Mouse (Mus musculus): ENCODE measurements at regions not wholly inside any gene's neighbourhood (a gene's known extent, or its start where the extent isn't known, plus 50 kb on each side); places are given as distances from the start of the nearest gene placed in this dataset.

DNA sequence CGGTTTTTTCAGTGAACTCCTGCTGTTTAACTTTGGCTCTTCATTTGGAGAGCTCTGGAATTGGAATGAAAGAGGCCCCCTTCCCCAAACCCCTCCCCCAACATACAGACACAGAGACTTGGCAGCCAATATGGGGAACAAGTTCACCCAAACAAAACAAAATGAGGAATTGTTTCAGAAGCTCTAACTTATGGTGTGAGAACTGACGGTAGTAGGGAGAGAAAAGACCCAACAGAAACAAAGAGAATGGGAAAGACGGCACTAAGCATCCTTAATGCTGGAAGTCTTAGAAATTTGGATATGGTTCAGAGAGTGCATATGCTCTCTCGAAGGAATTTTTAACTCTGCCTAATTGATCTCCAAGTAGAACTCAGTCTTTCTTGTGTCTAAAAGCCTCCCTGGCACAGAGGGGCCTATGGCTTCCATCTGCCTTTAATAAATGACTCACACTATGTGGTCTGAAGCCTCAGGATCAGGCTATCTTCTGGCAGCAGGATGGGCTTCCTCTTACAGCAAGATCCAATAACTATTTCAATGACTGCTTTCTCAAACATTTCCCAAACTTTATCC lies 438.2 kb upstream of the Map3k7 start:
- DNase-seq, result no peak

DNA sequence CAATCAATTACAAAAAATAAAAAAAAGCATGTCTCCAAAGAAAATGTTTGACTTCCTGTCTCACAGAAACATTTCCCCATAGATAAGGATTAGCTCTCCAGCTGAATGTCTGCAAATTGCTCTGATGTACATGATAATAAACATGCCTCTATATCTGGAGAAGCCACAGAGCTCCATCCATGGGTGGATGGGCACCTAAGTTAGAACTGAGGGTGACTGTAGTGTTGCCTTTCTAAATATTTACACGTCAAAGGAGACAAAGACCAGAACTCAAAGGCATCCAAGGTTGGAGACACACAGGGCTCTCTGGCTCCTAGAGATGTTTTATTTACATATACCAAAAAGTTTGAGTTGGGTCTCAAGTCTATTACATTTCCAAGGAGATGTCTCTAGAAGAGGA lies 427.1 kb upstream of the Map3k7 start:
- DNase-seq, result no peak

DNA sequence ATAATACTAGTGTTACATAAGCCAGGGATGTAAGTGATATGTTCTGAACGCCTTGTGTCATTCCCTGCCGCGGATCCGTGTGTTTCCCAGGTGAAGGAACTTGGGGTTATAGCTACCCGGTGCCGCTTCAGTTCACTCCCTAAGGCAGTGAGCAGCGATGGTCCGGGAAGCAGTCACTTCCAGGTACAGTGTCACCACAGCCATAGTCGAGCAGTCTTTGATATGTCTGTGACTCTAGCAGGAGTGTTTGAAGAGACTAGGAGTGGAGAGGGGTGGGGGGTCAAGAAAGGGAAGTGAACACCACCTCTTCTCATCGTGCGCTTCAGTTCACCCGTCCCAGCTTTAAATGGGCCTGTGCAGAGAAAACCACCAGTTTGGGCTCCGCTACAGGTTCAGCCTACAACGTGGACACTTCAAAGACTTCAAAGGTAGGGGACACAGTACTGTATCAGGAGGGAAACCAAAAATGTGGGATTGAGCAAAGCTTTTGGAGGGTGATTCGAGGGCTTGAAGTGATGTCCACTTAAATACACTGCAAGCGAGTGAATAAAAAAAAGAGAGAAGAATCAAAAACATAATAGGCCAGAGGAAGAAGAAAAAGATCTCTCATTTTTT lies 410.0 kb upstream of the Map3k7 start:
- no peak for DNase-seq

DNA sequence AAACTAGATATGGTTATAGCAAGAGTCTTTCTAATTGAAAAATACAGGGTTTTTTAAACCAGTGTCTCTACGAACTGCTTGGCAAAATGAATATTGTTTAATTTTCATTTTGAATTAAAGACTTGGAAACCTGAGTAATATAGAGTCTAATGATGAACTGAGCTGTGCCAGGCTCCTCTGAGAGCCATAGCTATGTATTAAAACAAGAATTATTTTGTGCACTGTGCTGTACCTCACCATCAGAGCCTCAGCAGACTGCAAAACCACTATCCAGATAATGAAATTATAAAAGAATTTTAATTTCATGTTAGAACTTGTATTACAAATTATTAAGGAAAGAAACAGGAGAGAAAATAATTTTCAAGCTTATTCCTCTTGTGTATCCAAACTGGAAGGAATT lies 408.8 kb upstream of the Map3k7 start:
- DNase-seq, result no peak

DNA sequence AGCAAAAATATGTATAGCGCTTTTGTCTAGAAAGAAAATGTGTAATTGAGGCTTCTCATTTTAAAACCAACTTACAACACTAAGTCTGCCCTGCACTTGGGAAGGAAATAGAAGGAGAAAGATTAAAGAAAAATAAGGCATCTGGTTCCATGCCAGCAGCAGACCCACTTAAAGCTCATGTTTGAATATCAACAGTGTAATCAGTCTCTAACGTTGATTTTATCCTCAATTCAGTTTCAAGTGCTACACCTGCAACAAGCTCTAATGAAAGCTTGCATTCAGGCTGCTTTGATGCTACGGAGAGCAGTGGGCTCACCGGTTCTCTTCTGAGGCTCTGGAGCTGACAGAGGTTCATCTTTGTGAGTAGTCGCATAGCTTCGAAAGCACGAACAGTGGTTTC lies 406.6 kb upstream of the Map3k7 start:
- no peak for DNase-seq

DNA sequence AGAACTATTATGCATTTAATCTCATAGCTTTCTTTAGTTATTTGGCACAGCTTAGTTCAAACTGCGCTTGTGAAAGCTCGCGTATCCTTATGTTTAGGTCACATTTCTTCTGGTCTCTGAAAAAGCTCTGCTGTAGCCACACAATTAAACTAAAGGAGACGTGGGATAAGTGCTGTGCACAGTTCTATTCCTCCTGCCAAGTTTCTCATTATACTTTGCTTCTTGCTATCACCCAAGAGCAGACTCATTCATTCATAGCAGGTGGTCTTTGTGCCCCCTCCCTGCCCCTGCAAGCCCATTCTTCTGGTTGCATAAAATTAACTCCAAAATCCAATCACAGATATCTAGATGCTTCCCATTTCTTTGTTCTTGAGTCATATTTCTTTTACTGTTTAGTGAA lies 403.6 kb upstream of the Map3k7 start:
- no peak for DNase-seq

DNA sequence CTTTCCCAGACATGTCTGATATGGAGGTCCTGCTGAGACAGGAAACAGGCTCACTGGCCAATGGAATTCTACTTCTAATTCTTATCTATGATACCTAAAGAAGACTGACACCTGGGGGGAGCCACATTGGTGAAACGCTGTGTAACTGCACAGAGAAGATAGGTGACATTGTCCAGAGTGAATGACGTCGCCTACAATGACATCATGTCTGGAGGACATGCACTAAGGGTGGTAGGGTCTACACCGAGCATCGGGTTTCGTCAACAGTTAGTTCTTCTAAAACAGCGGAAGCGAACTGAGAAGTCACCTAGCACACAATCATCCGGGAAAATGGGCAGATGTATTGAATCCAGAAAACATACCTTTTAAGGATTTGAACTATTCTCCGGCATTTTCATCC lies 402.7 kb upstream of the Map3k7 start:
- DNase-seq, result no peak

DNA sequence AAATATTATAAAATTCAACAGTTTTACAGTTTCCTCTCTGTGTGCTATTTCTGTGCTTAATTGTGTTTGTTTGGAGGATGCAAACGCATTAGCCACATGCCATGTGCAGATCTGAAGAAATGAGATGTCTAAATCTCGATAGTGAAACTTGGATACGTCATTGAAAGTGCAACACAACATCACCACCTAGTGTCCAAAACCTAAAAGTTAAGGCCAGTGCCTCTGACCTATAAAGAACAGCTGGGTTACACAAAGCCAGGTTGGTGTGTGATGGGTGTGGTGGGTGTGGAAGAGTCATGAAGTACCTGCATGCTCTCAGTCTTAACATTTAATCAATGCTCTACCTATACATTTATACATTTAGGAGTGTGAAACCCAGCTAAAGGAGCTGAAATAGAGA lies 402.1 kb upstream of the Map3k7 start:
- DNase-seq, result no peak

DNA sequence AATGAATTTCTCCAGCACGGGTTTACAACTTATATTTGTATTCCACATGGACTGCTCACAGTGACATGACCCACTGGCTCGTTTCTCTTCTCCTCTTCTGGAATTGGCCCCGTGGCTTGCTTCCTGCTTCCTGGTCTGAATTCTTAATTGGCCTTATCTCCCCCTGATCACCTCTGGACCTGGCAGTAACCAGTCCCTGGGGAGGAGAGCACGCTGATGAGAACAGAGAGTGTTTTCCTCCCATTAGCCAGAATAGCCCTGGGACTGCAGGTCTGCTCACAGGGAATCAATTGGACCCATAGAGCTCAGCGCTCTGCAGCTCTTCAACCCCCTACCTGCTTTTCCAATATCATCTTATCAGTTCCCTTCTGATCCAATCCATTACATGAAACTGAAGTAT lies 397.7 kb upstream of the Map3k7 start:
- DNase-seq, result no peak

DNA sequence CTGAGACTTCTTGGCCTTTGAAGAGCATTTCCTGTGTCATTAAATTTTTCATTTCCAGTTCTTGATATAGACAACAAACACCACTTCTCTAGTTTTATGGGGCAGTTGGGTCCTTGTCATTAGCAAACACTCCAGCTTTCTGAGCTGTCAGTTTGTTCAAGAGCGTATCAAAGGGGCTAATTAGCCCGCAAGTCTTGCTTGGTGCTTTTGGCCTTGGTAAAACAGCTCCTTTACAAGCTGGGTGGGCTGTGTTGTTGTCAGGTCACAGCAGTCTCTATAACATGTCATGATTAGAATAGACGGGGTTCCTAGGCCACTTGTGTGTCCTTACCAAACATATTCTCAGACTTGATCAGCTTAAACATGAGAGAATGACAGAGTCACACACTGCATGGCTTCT lies 397.1 kb upstream of the Map3k7 start:
- no peak for DNase-seq

DNA sequence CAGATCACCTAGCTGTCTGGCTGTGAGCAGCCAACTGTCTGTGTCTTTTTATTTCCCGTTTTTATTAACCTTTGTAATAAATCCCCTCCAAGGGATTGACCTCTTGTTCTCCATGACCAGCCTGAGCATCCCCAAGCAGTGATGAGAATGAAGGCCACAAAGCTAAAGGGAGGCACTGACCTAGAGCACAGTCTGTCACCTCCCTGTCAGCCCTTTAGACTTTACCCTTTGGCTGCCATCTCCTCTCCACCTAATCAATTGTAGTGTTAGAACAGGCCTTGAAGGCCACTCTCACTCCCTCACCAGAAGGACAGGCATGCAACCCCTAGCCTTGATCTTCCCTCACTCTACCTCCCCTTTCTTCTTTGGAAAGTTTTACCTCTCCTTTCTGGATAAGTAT lies 394.2 kb upstream of the Map3k7 start:
- no peak for DNase-seq

DNA sequence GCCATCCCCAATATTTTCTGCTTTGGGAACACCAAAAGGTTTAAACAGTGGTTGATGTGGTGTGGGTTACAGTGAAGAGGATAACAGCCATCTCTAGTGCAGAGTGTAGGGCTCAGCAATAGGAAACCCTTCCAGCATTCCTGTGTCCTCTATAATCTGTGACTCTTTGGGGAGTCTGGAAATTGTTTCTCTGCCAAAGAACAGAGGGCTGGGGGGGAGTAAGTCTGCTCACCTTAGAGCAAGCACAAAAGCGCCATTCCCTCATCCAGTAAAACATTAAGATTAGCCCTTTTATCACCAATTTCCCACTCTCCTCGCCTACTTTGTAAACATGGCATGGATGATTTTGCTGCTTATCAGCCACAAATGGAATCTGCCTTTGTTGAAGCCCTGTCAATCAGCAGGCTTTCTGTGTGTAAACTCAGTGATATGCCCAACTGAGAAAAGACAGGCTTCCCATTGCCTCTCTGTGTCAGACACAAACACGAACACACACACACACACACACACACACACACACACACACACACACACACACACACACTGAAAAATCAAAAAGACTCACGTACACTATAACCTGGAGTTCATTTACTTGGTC lies 386.8 kb upstream of the Map3k7 start:
- DNase-seq, result no peak

DNA sequence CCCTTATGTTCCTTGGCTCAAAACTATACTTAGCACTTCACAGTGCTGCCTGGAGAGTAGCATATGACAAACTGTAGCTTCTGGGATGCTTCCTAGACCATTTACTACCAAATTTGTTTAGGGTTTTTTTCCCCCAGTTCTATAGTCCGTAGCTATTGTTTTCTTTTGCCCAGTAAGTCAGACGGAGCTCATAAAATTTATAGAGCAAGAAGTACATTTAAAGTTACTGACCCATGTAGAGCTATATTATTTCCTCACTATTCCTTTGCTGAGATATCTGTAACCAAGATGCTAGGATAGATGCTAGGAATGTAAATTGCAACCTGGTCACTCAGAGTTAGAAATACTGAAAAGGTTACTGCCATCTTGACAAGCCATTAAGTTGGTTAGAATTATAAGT lies 380.4 kb upstream of the Map3k7 start:
- no peak for DNase-seq

DNA sequence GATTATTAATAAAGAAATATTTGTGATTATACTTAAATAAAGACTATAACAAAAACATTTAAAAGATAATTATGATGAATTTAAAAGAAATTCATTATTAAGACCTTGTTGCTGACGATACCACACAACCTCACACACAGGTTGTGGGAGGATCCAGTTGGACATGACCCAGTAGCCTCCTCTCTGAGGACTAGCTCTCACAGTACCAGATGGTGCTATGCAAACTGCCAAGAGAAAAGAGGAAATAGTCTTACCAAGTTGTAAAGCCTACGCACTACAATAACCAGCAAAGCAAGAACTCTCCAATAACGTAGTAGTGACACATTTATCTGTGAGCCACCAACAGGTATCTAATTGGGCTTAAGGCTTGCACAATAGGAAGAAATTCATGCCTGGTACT lies 379.7 kb upstream of the Map3k7 start:
- no peak for DNase-seq

DNA sequence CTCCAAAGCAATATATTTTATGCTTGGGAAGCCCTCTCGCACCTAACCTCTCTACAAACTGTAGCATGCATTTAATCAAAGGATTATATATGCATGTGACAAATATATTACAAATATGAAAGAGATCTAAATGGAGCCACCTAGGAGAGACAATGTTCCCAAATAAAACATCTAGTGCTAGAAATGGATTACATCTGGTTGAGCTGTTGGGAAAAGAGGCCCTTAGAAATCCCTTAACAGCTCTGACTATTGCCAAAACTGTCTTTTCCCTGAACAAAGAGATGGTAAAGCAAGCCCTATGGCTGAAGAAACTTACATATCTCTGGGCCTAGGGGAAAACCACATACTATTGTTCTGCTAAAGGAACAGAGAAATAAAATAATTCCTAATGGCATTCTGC lies 369.8 kb upstream of the Map3k7 start:
- no peak for DNase-seq

DNA sequence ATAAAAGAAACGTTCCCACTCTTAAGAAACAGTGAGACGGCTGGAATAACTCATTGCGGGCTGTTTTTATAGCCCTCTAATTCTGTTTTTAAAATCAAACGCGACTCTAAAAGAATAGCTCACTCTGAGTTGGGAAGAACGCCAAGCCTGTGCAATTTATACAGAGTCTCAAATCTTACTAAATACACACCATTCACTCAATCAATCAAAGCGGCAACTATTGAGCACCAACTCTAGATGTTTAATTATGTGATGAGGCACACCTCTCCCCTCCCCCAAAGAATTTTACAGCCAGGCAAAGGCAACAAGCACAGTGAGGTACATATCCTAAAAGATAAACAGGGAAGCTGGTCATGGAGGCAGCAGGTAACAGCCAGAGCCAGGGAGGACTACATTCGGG lies 362.4 kb upstream of the Map3k7 start:
- DNase-seq, result no peak

DNA sequence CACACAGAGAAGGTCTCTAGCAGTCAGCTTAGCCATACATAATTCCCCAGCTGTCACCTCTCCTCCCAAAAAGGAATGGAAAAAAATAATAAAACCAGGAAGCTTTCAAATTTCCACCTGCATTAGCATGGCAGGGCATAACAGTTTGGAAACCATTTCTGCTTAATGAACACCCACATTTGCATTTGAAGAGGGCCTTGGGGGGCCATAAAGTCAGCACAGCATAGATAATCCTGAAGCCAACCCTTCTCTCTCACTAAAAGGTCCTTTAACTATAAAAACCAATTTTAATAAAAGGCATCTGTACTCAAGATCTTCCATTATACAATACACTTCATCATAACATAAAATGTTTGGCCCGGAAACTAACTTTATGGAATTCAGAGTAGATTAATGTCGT lies 360.1 kb upstream of the Map3k7 start:
- no peak for DNase-seq

DNA sequence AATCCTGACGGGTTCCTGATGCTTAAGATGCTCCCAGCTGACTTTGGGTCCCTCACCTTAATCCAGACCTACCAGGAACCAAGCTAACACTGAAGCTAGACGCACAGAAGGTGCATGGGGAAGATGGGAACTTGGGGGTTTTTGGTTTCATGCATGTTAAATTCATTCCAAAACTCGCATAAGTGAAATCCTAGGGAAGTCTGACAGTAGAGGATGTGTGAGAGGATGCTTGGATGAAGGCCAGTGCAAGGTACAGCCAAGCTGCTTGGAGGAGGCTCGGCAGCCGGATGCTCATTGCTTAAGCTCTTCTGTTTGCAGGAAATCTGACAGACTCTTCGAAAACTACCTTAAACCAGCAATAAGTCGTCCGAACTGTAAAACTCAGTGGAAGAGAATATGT lies 355.1 kb upstream of the Map3k7 start:
- no peak for DNase-seq

DNA sequence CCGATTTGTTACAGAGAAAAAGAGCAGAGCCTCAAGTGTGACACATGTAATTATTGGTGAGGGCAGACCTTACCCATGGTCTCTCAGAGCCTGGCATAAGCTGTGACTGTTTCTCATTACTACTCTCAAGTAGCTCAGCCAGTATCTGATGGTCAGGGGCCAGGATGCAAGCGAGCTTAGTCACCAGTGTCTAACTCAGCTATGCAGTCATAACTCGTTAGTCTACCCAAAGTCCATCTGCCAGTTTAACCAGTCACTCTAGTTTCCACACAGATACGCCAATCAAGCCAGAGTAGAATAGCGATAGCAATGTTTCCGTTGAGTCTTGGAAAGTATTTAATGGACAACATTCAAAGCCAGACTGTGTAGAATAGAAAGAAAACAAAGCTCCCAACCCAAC lies 354.3 kb upstream of the Map3k7 start:
- no peak for DNase-seq

DNA sequence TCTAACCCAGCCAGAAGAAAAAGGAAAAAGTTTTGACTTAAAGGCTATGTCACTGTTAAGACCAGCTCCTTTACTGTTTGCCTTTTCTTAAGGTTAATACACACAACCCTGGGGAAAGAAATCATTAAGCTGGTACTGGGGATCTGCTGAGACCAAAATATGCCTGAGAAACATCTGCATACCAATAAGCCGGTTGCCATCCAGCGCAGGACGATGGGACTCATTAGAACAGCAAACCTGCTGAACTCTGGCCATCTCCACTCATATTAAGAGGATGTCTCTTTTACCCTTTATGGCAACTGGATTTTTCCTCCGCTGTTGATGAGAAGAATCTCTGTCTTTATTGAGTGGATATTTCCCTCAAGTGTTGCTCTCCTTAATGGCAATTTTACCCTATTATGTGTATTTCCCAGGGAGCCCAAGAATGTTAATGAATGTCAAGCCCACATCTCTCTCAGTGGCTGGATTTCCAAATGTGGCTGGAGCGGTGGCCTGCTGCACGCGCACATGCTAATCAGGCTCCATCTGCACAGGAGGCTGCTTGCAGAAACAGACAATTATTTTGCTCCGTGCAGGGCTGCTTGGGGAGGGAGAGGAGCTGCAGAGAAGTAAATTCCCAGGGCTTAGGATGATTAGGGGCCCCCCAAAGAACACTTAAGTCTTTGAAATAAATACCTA lies 351.6 kb upstream of the Map3k7 start:
- DNase-seq, result no peak

DNA sequence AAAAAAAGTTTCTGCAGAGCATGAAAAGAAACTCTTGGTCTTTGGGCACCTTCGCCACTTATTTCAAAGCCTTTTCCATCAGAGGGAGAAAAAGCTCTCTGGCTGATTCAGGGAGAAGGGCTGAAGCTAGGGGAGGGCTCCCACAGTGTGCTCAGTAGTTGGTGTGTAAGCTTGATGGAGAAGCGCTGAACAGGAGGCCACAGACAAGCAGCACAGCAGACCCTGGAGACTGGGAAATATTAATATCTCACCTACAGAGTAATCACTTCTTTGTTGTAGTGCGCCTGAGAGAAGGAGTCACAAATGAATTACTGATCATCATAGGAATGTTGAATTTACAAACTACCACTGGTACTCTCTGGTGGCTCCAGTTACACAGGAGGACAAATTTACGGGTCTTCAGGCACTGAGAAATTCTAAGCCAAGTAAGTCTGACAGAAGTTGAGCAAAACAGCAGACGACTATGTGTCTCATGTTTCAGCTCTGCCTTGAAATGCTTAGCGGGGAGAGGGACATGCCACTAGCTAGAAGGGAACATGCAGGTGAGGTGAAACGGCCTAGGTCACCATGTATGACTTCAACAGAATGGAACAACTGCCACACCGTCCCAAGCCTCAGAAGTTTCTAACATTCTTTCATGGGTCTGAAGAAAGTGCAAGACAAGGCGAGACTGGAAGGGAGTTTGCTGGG lies 350.9 kb upstream of the Map3k7 start:
- DNase-seq, result no peak

DNA sequence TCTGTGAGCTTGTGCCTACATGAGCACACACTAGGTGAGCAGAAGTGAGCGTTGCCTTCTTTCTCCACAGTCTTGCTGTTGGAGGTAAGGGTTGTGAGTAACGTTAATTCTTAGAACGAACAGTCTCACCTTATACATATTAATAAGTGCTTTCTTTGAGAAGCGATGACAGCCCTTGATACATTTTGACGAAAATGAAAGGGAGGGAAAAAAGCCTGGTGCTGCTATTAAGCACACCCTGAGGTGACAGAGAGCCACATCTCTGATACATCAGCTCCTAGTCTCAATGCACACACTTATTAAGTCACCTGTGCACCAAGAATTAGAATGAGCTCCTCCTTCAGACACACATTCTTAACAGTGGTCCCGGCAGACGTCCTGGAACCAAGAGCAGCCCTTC lies 346.3 kb upstream of the Map3k7 start:
- no peak for DNase-seq

DNA sequence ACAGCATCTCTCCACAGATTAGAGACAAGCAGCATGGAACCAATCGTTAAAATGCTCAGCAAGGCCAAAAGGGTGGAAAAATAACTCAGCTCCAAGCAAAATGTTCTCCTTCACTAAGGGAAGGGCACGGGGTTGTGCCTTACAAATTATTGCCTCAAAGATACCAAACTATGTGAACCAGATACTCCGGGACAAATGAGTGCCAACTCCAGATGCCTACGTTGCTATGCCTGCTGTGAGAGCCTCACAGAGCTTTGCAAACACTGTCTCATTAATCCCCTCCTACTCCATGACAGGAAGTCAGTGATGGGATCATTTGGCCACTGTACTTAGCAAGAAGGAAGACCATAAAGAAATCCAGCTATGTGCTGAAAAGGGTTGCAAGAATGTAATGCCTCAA lies 345.9 kb upstream of the Map3k7 start:
- DNase-seq, result no peak

DNA sequence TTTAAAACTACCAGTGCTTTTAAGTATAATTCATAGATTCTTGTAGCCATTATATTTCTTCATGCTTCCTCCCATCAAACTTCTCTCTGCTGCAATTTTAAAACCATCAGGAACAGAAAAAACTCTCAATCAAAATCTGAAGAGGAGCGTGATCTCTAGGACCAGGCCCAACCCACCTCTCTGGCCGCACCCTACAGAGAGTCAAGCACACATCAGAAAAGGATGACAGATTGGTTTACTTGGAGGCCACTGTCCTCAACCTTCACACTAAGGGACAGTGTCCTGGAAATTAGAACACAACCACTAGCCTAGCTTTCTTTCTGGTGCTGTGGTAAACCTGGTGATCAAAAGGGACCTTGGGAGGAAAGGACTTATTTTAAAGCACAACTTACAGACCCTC lies 342.7 kb upstream of the Map3k7 start:
- no peak for DNase-seq
